Mouse (Mus musculus) kidney, postnatal 10 days (tissue): ENCODE measurements at regions not wholly inside any gene's neighbourhood (a gene's known extent, or its start where the extent isn't known, plus 50 kb on each side); places are given as distances from the start of the nearest gene placed in this dataset.

ENCODE experiments used
- DNase-seq: peaks from one replicate; pipeline ENCODE4 v3.0.0; 2021; ENCODE audit warnings: mixed read lengths

- no peak for DNase-seq
Measured at GRCm38 (mm10) chr3:76014766-76015165, 58.0 kb upstream of the Golim4 start.

GRCm38 (mm10) chr3:76008564-76009183 is 51.9 kb upstream of the Golim4 start:
- DNase-seq, result peak; percentile 18
